Mouse (Mus musculus): ENCODE results near the gene Arhgap28. TPM values are rescaled to one million over a fixed set of nuclear protein-coding genes. Genes with fewer than 3 reads are reported as not detected.

The Arhgap28 gene
- polyA plus RNA-seq, 1 experiment from 2014 or later: 0.90 TPM

DNA sequence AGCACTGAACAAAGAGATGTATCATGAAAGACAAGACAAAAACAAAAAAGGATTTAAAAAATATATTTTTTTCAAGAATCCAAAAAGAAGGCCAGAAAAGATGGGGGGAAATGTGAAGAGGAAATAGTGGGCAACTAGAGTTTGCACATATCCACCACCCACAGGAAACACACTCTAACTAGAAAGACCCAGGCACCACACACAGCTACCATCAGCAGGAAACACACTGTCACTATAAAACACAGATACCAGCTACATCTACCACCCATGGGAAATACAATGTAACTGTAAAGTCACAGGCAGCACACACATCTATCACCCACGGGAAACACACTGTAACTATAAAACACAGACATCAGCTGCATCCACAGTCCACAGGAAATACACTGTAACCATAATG lies 46.3 kb downstream of the Arhgap28 start:
- Histone ChIP-seq H3K9me3 (replicated peaks) (no peaks in the 10 kb centered on the region), H3K4me3 (replicated peaks) (no peak overlapping the region), H3K4me1 (replicated peaks) (no peaks in the 10 kb centered on the region), H3K27me3 (no peaks in the 10 kb centered on the region), H3K9ac (no peak overlapping the region), H3K27ac (replicated peaks) (no peak overlapping the region), H3K4me2 (no peak overlapping the region), H3K36me3 (replicated peaks) (no peaks in the 10 kb centered on the region)
- ATAC-seq (ENCODE audit: insufficient read depth): no peak
- 2% methylated on average over 1 of the region's 1 CpGs for WGBS (ENCODE audit: insufficient replicate concordance)

DNA sequence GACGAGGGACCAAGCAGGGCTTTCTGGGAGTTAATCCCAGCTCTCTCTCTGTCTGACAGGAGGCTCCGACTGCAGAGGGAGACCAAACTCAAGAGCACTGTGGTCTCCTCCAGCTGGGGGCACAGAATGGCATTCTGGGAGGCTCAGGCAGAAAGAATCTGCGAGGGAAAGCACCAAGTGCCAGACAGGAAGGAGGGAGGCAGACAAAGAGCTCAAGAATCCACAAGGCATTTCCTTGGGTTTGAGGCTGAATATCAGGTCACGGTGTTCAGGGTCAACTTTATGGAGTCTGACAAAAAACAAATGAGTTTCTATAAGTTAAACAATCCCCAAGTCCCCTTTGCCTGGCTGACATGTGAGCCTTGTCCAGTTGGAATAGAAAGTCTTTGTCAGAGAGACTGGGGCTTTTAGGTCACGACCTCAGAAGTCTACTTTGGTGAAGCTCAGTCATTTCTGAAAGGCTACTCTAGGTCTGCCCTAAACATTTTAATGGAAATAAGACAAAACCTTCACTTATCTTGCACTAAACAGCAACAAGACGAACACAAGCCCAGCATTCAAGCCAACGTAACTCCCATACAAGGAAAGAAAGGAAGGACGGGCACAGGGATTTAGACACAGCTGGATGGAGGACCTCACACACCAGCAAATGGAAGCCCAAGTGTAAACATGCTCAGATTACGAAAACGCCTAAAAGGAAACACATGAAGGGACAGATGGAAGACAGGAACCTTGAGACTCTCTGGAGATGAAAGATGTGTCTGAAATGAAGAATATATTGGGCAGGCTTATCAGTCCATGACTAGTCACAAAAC lies 47.8 kb downstream of the Arhgap28 start:
- ATAC-seq (ENCODE audit: insufficient read depth): no peak
- Histone ChIP-seq H3K4me1 (replicated peaks) (no peaks in the 10 kb centered on the region), H3K36me3 (replicated peaks) (no peaks in the 10 kb centered on the region), H3K27me3 (no peaks in the 10 kb centered on the region), H3K4me2 (no peak overlapping the region), H3K27ac (replicated peaks) (no peak overlapping the region), H3K9me3 (replicated peaks) (no peaks in the 10 kb centered on the region), H3K4me3 (replicated peaks) (no peak overlapping the region), H3K9ac (no peak overlapping the region)
- WGBS (ENCODE audit: insufficient replicate concordance): 43% methylated on average over 10 of the region's 10 CpGs

DNA sequence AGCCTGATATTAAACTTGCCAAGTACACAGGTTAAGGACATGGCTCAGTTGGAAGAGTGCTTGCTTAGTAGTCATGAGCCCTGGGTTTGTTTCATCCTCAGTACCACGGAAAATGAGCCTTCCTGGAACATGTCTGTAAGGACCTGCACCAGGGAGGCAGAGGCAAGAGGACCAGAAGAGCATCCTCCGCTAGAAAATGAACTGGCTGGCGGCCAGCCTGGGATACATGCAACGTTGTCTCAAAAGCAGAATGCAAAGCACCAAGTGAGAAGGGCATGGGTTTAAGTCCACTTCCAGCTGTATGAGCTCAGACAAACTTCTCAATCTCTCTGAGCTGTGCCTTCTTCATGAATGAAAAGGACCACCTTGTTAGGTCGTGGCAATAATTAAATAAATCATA lies 49.0 kb downstream of the Arhgap28 start:
- H3K27me3 ChIP-seq: no peaks in the 10 kb centered on the region
- no peak overlapping the region for H3K4me3 ChIP-seq (replicated peaks)
- no peak overlapping the region for H3K4me2 ChIP-seq
- no peak overlapping the region for H3K9ac ChIP-seq
- ATAC-seq (ENCODE audit: insufficient read depth): no peak
- 56% methylated on average over 5 of the region's 5 CpGs for WGBS (ENCODE audit: insufficient replicate concordance)
- H3K36me3 ChIP-seq (replicated peaks): no peaks in the 10 kb centered on the region
- H3K9me3 ChIP-seq (replicated peaks): no peaks in the 10 kb centered on the region
- H3K27ac ChIP-seq (replicated peaks): no peak overlapping the region
- H3K4me1 ChIP-seq (replicated peaks): no peaks in the 10 kb centered on the region

DNA sequence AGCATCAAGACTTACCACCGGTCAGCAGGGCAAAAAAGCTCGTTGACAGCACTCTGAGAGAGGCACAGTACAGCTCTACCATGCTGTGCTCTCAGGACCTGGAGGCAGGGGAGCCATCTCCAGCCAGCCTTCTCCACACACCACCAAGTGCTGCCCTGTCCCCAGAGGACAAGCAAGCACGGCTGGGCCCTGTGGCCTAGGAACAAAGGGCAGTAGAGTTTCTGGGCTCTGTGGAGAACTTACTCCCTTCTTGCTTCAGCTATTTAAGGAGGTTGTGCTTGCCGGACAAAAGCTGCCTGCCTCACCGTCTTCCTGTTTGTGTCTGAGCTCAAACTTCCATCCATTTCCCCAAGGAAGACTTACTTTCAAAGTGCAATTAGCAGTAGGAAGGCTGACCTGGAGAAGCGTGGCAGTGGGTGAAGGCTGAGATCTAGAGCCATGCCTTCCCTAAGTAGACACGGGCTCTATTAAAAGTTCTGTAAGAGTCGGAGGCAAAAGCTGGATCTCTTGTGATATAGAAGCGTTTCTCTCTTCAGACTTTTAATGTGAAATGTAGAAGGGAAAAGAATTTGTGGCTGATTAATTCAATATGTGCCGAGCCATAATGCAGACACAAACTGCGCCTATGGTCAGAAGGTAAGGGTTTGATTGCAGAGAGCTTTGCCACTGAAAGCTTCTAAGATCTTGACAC lies 53.3 kb downstream of the Arhgap28 start:
- H3K4me3 ChIP-seq (replicated peaks): no peak overlapping the region
- no peak overlapping the region for H3K9ac ChIP-seq
- H3K4me1 ChIP-seq (replicated peaks): no peaks in the 10 kb centered on the region
- no peak overlapping the region for H3K27ac ChIP-seq (replicated peaks)
- no peaks in the 10 kb centered on the region for H3K36me3 ChIP-seq (replicated peaks)
- H3K9me3 ChIP-seq (replicated peaks): no peaks in the 10 kb centered on the region
- WGBS (ENCODE audit: insufficient replicate concordance): 51% methylated on average over 11 of the region's 11 CpGs
- H3K27me3 ChIP-seq: no peaks in the 10 kb centered on the region
- no peak overlapping the region for H3K4me2 ChIP-seq
- no peak for ATAC-seq (ENCODE audit: insufficient read depth)

DNA sequence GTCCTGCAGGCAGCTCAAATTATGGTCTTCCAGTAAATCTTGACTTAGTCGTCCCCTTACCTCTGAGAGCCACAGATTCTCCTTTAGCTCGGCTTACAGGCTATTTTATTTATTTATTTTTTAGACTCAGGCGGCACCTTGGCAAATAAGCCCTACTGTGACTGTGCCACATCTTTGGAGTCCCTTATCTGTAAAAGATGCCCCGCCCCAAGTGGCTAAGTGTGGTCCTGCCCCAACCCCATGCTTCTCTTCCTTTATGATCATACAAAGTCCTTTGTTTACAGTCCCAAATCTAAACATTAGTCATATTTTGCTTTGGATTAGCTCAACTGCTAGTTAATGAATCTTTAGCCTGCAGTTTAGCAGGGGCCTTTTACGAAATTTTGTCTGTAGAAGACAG lies 55.3 kb downstream of the Arhgap28 start:
- Histone ChIP-seq H3K4me1 (replicated peaks) (no peaks in the 10 kb centered on the region), H3K4me2 (no peak overlapping the region), H3K36me3 (replicated peaks) (no peaks in the 10 kb centered on the region), H3K4me3 (replicated peaks) (no peak overlapping the region), H3K9ac (no peak overlapping the region), H3K9me3 (replicated peaks) (no peaks in the 10 kb centered on the region), H3K27ac (replicated peaks) (no peak overlapping the region), H3K27me3 (no peaks in the 10 kb centered on the region)
- 36% methylated on average over 5 of the region's 5 CpGs for WGBS (ENCODE audit: insufficient replicate concordance)
- no peak for ATAC-seq (ENCODE audit: insufficient read depth)

DNA sequence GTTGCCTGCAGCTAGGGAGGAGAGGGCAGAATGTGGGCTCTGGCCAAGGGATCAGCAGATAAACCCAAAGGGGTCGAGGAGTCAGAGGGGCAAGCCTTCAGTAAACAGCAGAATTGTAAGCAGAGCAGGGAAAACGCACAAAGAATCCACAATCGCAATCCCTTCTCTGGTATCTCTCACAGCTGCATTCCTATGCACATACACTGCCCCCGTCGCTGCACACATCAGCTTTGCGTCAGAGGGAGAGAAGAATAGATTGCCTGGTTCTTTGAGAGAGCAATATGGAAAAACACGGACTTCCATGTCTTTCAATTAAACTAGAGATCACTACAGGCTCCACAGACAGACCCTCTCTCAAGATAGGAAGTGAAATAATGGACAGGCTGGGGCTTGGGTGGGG lies 58.5 kb downstream of the Arhgap28 start:
- Histone ChIP-seq H3K4me2 (no peak overlapping the region), H3K36me3 (replicated peaks) (no peaks in the 10 kb centered on the region), H3K4me1 (replicated peaks) (no peaks in the 10 kb centered on the region), H3K9ac (no peak overlapping the region), H3K9me3 (replicated peaks) (no peaks in the 10 kb centered on the region), H3K27me3 (no peaks in the 10 kb centered on the region), H3K4me3 (replicated peaks) (no peak overlapping the region), H3K27ac (replicated peaks) (no peak overlapping the region)
- WGBS (ENCODE audit: insufficient replicate concordance): 53% methylated on average over 7 of the region's 7 CpGs
- no peak for ATAC-seq (ENCODE audit: insufficient read depth)

DNA sequence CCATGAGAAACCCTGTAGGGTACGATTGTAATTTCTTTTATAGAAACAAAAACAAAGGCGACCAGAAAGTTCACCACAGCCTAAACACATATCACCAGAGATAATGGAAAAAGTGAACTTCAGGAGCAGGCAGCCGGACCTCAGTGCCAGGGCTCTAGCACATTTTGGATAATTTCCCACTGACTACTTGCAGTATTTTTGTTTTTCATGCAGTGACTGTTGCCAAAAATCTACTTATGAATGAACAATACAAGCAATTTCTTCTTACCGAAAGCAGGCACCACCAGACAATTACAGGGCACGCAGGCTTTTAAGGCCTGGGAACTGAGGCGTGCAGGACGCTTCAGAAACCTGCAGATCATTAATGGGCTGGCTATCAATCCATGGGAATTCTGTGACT lies 59.7 kb downstream of the Arhgap28 start:
- H3K4me3 ChIP-seq (replicated peaks): no peak overlapping the region
- no peak for ATAC-seq (ENCODE audit: insufficient read depth)
- H3K27me3 ChIP-seq: no peaks in the 10 kb centered on the region
- H3K4me1 ChIP-seq (replicated peaks): no peaks in the 10 kb centered on the region
- H3K9me3 ChIP-seq (replicated peaks): no peaks in the 10 kb centered on the region
- H3K27ac ChIP-seq (replicated peaks): no peak overlapping the region
- no peak overlapping the region for H3K9ac ChIP-seq
- H3K36me3 ChIP-seq (replicated peaks): no peaks in the 10 kb centered on the region
- H3K4me2 ChIP-seq: no peak overlapping the region
- WGBS (ENCODE audit: insufficient replicate concordance): 75% methylated on average over 7 of the region's 7 CpGs

DNA sequence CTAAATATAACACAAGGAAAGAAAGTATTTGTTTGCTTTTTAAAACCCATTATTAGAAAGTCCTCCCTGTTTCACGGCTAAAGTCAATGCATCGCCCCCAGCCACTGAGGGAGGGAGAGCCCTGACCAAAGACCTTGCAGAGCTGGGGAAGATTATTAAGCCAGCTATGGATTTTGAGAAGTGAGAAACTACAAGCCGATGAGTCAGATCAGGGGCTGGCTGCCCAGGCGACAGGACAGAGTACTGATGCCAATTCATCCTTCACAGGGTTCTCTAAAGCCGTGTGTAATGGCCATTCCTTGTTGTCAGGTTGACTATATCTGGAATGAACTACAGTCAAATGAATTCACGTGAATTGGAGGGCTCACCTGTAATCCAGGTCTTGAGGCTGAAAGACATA lies 62.9 kb downstream of the Arhgap28 start:
- no peak for ATAC-seq (ENCODE audit: insufficient read depth)
- no peaks in the 10 kb centered on the region for H3K27me3 ChIP-seq
- no peak overlapping the region for H3K4me2 ChIP-seq
- no peaks in the 10 kb centered on the region for H3K4me1 ChIP-seq (replicated peaks)
- H3K4me3 ChIP-seq (replicated peaks): no peak overlapping the region
- H3K9me3 ChIP-seq (replicated peaks): no peaks in the 10 kb centered on the region
- WGBS (ENCODE audit: insufficient replicate concordance): 66% methylated on average over 6 of the region's 6 CpGs
- no peaks in the 10 kb centered on the region for H3K36me3 ChIP-seq (replicated peaks)
- no peak overlapping the region for H3K27ac ChIP-seq (replicated peaks)
- no peak overlapping the region for H3K9ac ChIP-seq

DNA sequence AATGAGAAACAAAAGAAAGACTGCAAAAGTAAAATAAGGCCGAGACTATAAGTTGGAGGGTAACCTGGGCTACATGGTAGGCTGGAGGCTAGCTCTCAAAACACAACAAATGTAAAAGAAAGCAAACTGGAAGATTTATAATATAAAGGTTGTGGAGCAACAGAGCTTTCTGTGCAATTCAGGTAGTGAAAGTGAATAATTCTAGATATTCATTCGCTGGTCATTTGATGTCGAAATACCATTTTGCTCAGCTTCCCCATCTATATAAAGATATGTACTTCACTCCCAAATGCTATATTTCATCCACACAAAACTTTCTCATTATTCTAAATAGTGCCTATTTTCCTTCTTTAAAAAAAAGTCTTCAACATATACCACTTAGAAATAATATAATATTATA lies 66.9 kb downstream of the Arhgap28 start:
- Histone ChIP-seq H3K27ac (replicated peaks) (no peak overlapping the region), H3K27me3 (no peaks in the 10 kb centered on the region), H3K36me3 (replicated peaks) (no peaks in the 10 kb centered on the region), H3K4me1 (replicated peaks) (no peaks in the 10 kb centered on the region), H3K9ac (no peak overlapping the region), H3K4me2 (no peak overlapping the region), H3K4me3 (replicated peaks) (no peak overlapping the region), H3K9me3 (replicated peaks) (no peaks in the 10 kb centered on the region)
- ATAC-seq (ENCODE audit: insufficient read depth): no peak
- 76% methylated on average over 3 of the region's 3 CpGs for WGBS (ENCODE audit: insufficient replicate concordance)

DNA sequence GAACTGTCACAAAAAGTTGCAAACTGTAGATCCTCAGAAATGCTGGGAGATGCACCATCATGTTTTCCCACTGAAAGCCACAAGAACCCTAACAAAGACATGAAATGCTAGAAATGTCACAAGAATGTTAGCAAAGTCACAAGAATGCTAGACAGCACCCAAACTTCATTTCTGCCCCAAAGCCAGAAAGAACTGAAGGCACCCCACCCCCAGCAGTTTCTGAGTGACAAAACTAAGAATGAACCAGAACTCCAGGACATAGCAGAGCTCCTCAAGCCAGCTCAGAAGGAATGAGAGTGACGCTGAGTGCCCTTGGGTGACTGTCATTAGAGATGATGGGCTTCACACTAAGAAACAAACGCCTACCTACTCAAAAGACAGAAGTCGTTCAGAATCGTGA lies 68.4 kb downstream of the Arhgap28 start:
- H3K4me2 ChIP-seq: no peak overlapping the region
- H3K9me3 ChIP-seq (replicated peaks): no peaks in the 10 kb centered on the region
- no peak overlapping the region for H3K27ac ChIP-seq (replicated peaks)
- no peak overlapping the region for H3K9ac ChIP-seq
- no peak overlapping the region for H3K4me3 ChIP-seq (replicated peaks)
- H3K4me1 ChIP-seq (replicated peaks): no peaks in the 10 kb centered on the region
- 72% methylated on average over 4 of the region's 4 CpGs for WGBS (ENCODE audit: insufficient replicate concordance)
- no peaks in the 10 kb centered on the region for H3K27me3 ChIP-seq
- no peaks in the 10 kb centered on the region for H3K36me3 ChIP-seq (replicated peaks)
- ATAC-seq (ENCODE audit: insufficient read depth): no peak

DNA sequence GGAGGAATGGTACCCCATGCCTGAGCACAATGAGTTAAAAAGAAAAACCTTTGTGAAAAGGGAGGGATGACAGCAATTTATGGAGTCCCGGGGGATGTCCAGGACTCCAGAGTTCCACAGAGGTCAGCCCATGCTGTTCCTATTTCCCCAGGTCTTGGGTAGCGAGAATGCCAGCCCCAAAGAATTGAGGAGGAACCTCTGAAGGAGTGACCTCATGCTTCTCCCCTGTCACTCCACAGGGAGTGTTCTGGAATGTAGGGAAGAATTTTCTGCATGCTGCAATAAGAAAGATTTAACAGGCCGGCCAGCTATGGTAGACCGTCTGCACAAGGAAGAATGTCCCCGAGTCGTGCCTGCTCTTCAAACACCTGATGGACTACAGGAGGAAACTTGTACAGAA lies 72.5 kb downstream of the Arhgap28 start:
- no peak overlapping the region for H3K9ac ChIP-seq
- H3K27ac ChIP-seq (replicated peaks): no peak overlapping the region
- H3K9me3 ChIP-seq (replicated peaks): no peaks in the 10 kb centered on the region
- no peak overlapping the region for H3K4me3 ChIP-seq (replicated peaks)
- no peak for ATAC-seq (ENCODE audit: insufficient read depth)
- H3K36me3 ChIP-seq (replicated peaks): no peaks in the 10 kb centered on the region
- 63% methylated on average over 6 of the region's 6 CpGs for WGBS (ENCODE audit: insufficient replicate concordance)
- no peaks in the 10 kb centered on the region for H3K4me1 ChIP-seq (replicated peaks)
- H3K27me3 ChIP-seq: no peaks in the 10 kb centered on the region
- no peak overlapping the region for H3K4me2 ChIP-seq
